Mouse (Mus musculus) layer of hippocampus, postnatal 36 days (tissue): ENCODE measurements around the gene Ddt. TPM values are rescaled to one million over a fixed set of nuclear protein-coding genes. Genes with fewer than 3 reads are reported as not detected.
"Not testable (repeated sequence)": the region's sequence is repeated elsewhere in the genome, so short reads cannot be mapped to it uniquely, and the experiment has no call there.

Experiments used
- DNase-seq, 2 experiments: peaks; one replicate each; pipeline ENCODE4 v3.0.0; 2022
- total RNA-seq, 2 experiments: library from RNA; stranded (reverse); gene quantifications; 2 replicates each; pipeline ENCODE4 v1.2.3; 2021

Ddt gene
- total RNA-seq, 2 experiments from 2014 or later, result 44.0 to 48.5 TPM

- not testable (repeated sequence) for DNase-seq
Measured at GRCm38 (mm10) chr10:75767756-75768155, 5.5 kb downstream of the Ddt start.

GRCm38 (mm10) chr10:75766856-75767255 lies 6.4 kb downstream of the Ddt start:
- DNase-seq, result no peak

- peak in 1 of 2 experiments; percentile 10 for DNase-seq
Measured at GRCm38 (mm10) chr10:75764519-75765473, 8.4 kb downstream of the Ddt start.

GRCm38 (mm10) chr10:75763682-75764518 lies 9.3 kb downstream of the Ddt start, which contains the start of gene Cabin1:
Cabin1 (minus strand) TSS chr10:75764341.
- peak; percentile 97 for DNase-seq

- DNase-seq, result no peak
Measured at GRCm38 (mm10) chr10:75762413-75762812, 10.8 kb downstream of the Ddt start.

- DNase-seq, result no peak
Measured at GRCm38 (mm10) chr10:75760311-75760710, 12.9 kb downstream of the Ddt start.

GRCm38 (mm10) chr10:75756719-75757118 lies 16.5 kb downstream of the Ddt start:
- no peak for DNase-seq

GRCm38 (mm10) chr10:75744017-75744416 lies 29.2 kb downstream of the Ddt start:
- peak; percentile 79 for DNase-seq

- DNase-seq, result peak; percentile 79 to 80
Measured at GRCm38 (mm10) chr10:75743369-75743768, 29.8 kb downstream of the Ddt start.

GRCm38 (mm10) chr10:75740866-75741265 lies 32.3 kb downstream of the Ddt start:
- no peak for DNase-seq

- DNase-seq, result no peak
Measured at GRCm38 (mm10) chr10:75725449-75725848, 47.8 kb downstream of the Ddt start.

Other genes with a start within 250 kb of the Ddt start
- gene Lrrc75b, start 213.1 kb downstream of the Ddt start, total RNA-seq, result 1 to 10 TPM; 9.0 to 9.7 TPM
- gene Ggt1, start 211.8 kb downstream of the Ddt start, total RNA-seq, result 1 to 10 TPM; 2.7 to 3.6 TPM
- 1 to 10 TPM; 2.2 to 3.2 TPM for gene Ggt5, start 184.1 kb downstream of the Ddt start, total RNA-seq
- gene Susd2, start 129.4 kb downstream of the Ddt start, total RNA-seq, result 1 to 10 TPM; 1.5 to 1.9 TPM
- 10 to 100 TPM; 58.5 to 73.4 TPM for gene Cabin1, start 9.1 kb downstream of the Ddt start, total RNA-seq
- not detected for gene Gm20441, start 7.5 kb upstream of the Ddt start, total RNA-seq
- 1 to 10 TPM; 1.4 to 3.2 TPM for gene Gstt3, start 8.0 kb upstream of the Ddt start, total RNA-seq
- gene Gstt1, start 25.2 kb upstream of the Ddt start, total RNA-seq, result 1 to 10 TPM; 4.6 to 6.1 TPM
- not detected for gene Gstt4, start 49.1 kb upstream of the Ddt start, total RNA-seq
- 1 to 10 TPM; 2.5 to 3.4 TPM for gene Gstt2, start 64.0 kb upstream of the Ddt start, total RNA-seq
- gene Mif, start 86.8 kb upstream of the Ddt start, total RNA-seq, result 100 to 1,000 TPM; 432 to 467 TPM
- 1 to 10 TPM; 4.7 to 9.1 TPM for gene Derl3, start 120.0 kb upstream of the Ddt start, total RNA-seq
- 10 to 100 TPM; 81.4 to 86.0 TPM for gene Smarcb1, start 148.2 kb upstream of the Ddt start, total RNA-seq
- 100 to 1,000 TPM; 339 TPM for gene Chchd10, start 159.7 kb upstream of the Ddt start, total RNA-seq
- under 1 TPM; 0.81 to 0.95 TPM for gene Mmp11, start 163.1 kb upstream of the Ddt start, total RNA-seq
- under 1 TPM in 1 of 2 experiments, not detected in 1; 0.52 TPM for gene Gm867, start 167.3 kb upstream of the Ddt start, total RNA-seq
- not detected for gene Vpreb3, start 169.6 kb upstream of the Ddt start, total RNA-seq
- gene Gm5134, start 181.1 kb upstream of the Ddt start, total RNA-seq, result under 1 TPM; 0.13 to 0.35 TPM